Mouse (Mus musculus) lung, postnatal 10 days (tissue): Measurements from ENCODE around the gene Cacna1a.

Experiments
- DNase-seq: peaks from one replicate; pipeline ENCODE4 v3.0.0; 2021

The Cacna1a gene

GRCm38 (mm10) chr8:84553106-84553505 is 164.9 kb downstream of the Cacna1a start:
- no peak for DNase-seq

GRCm38 (mm10) chr8:84553617-84554016 is 165.4 kb downstream of the Cacna1a start:
- no peak for DNase-seq

- peak; percentile 77 for DNase-seq
Measured at GRCm38 (mm10) chr8:84554301-84555027, 166.2 kb downstream of the Cacna1a start.

- DNase-seq: no peak
Measured at GRCm38 (mm10) chr8:84555269-84555668, 167.0 kb downstream of the Cacna1a start.

GRCm38 (mm10) chr8:84557936-84558335 is 169.7 kb downstream of the Cacna1a start:
- DNase-seq: no peak

GRCm38 (mm10) chr8:84559121-84559604 is 170.9 kb downstream of the Cacna1a start:
- no peak for DNase-seq

- DNase-seq: no peak
Measured at GRCm38 (mm10) chr8:84561698-84562097, 173.5 kb downstream of the Cacna1a start.

- DNase-seq: no peak
Measured at GRCm38 (mm10) chr8:84564042-84564441, 175.8 kb downstream of the Cacna1a start.

GRCm38 (mm10) chr8:84565577-84566360 is 177.5 kb downstream of the Cacna1a start:
- no peak for DNase-seq

- DNase-seq: no peak
Measured at GRCm38 (mm10) chr8:84566816-84567413, 178.7 kb downstream of the Cacna1a start.

- DNase-seq: peak; percentile 68
Measured at GRCm38 (mm10) chr8:84567541-84567940, 179.3 kb downstream of the Cacna1a start.

- no peak for DNase-seq
Measured at GRCm38 (mm10) chr8:84568737-84569136, 180.5 kb downstream of the Cacna1a start.

GRCm38 (mm10) chr8:84569921-84570673 is 181.9 kb downstream of the Cacna1a start:
- no peak for DNase-seq

GRCm38 (mm10) chr8:84577432-84577831 is 189.2 kb downstream of the Cacna1a start:
- DNase-seq: no peak

- DNase-seq: peak; percentile 59
Measured at GRCm38 (mm10) chr8:84579595-84579994, 191.4 kb downstream of the Cacna1a start.

GRCm38 (mm10) chr8:84585311-84585710 is 197.1 kb downstream of the Cacna1a start:
- DNase-seq: no peak

GRCm38 (mm10) chr8:84586221-84586620 is 198.0 kb downstream of the Cacna1a start:
- DNase-seq: no peak

- DNase-seq: no peak
Measured at GRCm38 (mm10) chr8:84588498-84588897, 200.3 kb downstream of the Cacna1a start.

- DNase-seq: peak; percentile 87
Measured at GRCm38 (mm10) chr8:84592015-84592662, 203.9 kb downstream of the Cacna1a start.

- no peak for DNase-seq
Measured at GRCm38 (mm10) chr8:84593143-84593542, 204.9 kb downstream of the Cacna1a start.

- peak; percentile 88 for DNase-seq
Measured at GRCm38 (mm10) chr8:84594099-84594780, 206.0 kb downstream of the Cacna1a start.

- peak; percentile 73 for DNase-seq
Measured at GRCm38 (mm10) chr8:84595648-84596047, 207.4 kb downstream of the Cacna1a start.
